Mouse (Mus musculus): ENCODE results near the gene Tmem161a. TPM values are rescaled to one million over a fixed set of nuclear protein-coding genes. Genes with fewer than 3 reads are reported as not detected.

Gene Tmem161a
- polyA plus RNA-seq, 2 experiments = 15.6 to 38.0 TPM

DNA sequence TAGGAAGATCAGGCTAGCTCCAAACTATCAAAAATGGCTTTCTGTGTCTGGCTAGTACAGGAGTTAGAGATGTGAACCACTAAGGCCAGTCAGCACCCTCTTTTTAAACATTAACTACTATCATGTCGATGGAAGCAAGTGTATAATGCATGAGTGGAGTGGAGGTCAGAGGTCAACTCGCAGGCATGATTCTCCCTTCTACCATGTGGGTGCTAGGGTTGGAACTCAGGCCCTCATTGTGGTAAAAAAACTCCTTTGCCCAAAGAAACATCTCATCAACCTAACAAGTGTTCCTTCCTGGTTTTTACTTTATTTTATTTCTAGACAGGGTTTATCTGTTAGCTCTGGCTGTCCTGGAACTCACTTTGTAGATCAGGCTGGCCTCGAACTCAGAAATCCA is 1.4 kb upstream of the Tmem161a start:
- ATAC-seq (ENCODE audit: insufficient read depth) (no peak), DNase-seq (ENCODE audit: low read depth in 3 of 3, low spot score in 3 of 3) (no peak)
- H3K4me3 ChIP-seq (ENCODE audit: insufficient read depth in 1 of 2, low read depth in 2 of 2, low read length in 2 of 2) = no peak overlapping the region
- H3K36me3 ChIP-seq (replicated peaks; ENCODE audit: control insufficient read depth, insufficient read depth, low read depth) = no peaks in the 10 kb centered on the region
- H3K27ac ChIP-seq = no peak overlapping the region
- 57% methylated on average over 3 of the region's 3 CpGs for WGBS (ENCODE audit: insufficient replicate concordance)
- H3K4me2 ChIP-seq (ENCODE audit: low read depth) = no peak overlapping the region
- no peaks in the 10 kb centered on the region for H3K27me3 ChIP-seq (ENCODE audit: control insufficient read depth, insufficient read depth, low read length)
- no peaks in the 10 kb centered on the region for H3K9me3 ChIP-seq (ENCODE audit: control insufficient read depth, low read length)
- no peak overlapping the region for H3K9ac ChIP-seq (replicated peaks)
- peaks cover 21 to 37% of the 10 kb centered on the region in 2 experiments for H3K4me1 ChIP-seq (replicated peaks; ENCODE audit: control insufficient read depth in 2 of 2, insufficient read depth in 2 of 2, low read length in 1 of 2)
- no peak for TF ChIP-seq CTCF (IDR thresholded peaks at IDR 0.05; ENCODE audit: low read depth)
- no peak for TF ChIP-seq EP300 (IDR thresholded peaks at IDR 0.05; ENCODE audit: low read depth)

DNA sequence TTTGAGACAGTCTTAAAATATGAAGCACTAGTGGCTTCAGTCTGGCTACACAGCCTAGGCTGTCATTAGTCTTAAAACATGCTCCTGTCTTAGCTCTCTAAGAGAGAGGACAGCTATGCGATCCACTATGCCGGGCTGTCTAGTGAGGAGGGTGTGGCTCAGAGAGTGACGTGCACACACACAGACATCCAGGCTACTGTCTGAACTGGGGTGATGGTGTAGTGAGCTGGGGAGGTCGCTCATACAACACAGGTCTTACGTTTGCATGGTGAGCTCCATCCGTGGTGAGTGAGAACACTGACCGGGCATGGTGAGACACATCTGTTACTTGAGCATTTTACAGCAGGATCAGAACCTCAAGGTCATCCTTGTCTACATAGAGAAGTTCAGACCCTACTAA is 916 bp upstream of the Tmem161a start:
- TF ChIP-seq CTCF (IDR thresholded peaks at IDR 0.05; ENCODE audit: low read depth) (no peak), EP300 (IDR thresholded peaks at IDR 0.05; ENCODE audit: low read depth) (no peak)
- Histone ChIP-seq H3K9me3 (ENCODE audit: control insufficient read depth, low read length) (no peaks in the 10 kb centered on the region), H3K4me3 (ENCODE audit: insufficient read depth in 1 of 2, low read depth in 2 of 2, low read length in 2 of 2) (no peak overlapping the region), H3K27ac (peak overlapping the region; percentile 47), H3K27me3 (ENCODE audit: control insufficient read depth, insufficient read depth, low read length) (no peaks in the 10 kb centered on the region), H3K36me3 (replicated peaks; ENCODE audit: control insufficient read depth, insufficient read depth, low read depth) (no peaks in the 10 kb centered on the region), H3K9ac (replicated peaks) (no peak overlapping the region), H3K4me1 (replicated peaks; ENCODE audit: control insufficient read depth in 2 of 2, insufficient read depth in 2 of 2, low read length in 1 of 2) (peaks cover 21 to 37% of the 10 kb centered on the region in 2 experiments), H3K4me2 (ENCODE audit: low read depth) (peak overlapping the region; percentile 76)
- ATAC-seq (ENCODE audit: insufficient read depth) = no peak
- no peak for DNase-seq (ENCODE audit: low read depth in 3 of 3, low spot score in 3 of 3)
- 53% methylated on average over 7 of the region's 7 CpGs for WGBS (ENCODE audit: insufficient replicate concordance)

DNA sequence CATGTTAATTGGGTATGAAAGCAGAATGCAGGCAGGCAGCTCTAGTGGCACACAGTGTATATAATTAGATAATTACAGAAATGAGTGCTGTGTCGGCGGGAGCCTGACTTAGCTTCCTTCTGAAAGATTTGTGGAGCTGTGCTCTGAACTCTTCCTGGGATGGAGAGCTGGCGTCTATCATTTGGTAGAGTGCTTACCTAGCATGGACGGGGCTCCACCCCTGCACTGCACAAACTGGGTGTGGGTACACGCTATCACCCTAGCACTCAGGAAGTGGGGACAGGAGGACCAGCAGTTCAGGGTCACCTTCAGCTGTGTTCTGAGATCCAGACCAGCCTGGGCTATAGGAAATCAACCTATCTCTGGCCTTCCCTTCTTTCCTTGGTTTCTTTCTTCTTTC is 1.2 kb downstream of the Tmem161a start:
- H3K4me2 ChIP-seq (ENCODE audit: low read depth) = peak overlapping the region; percentile 76
- peak overlapping the region in 1 of 2 experiments; percentile 67; a peak in 2 of 4 replicates for H3K4me3 ChIP-seq (ENCODE audit: insufficient read depth in 1 of 2, low read depth in 2 of 2, low read length in 2 of 2)
- no peaks in the 10 kb centered on the region for H3K9me3 ChIP-seq (ENCODE audit: control insufficient read depth, low read length)
- peaks cover 21 to 37% of the 10 kb centered on the region in 2 experiments for H3K4me1 ChIP-seq (replicated peaks; ENCODE audit: control insufficient read depth in 2 of 2, insufficient read depth in 2 of 2, low read length in 1 of 2)
- H3K27me3 ChIP-seq (ENCODE audit: control insufficient read depth, insufficient read depth, low read length) = no peaks in the 10 kb centered on the region
- no peak for TF ChIP-seq CTCF (IDR thresholded peaks at IDR 0.05; ENCODE audit: low read depth)
- TF ChIP-seq EP300 (IDR thresholded peaks at IDR 0.05; ENCODE audit: low read depth) = no peak
- peak overlapping the region; percentile 79 for H3K9ac ChIP-seq (replicated peaks)
- DNase-seq (ENCODE audit: low read depth in 3 of 3, low spot score in 3 of 3) (peak in 1 of 3 experiments; percentile 48), ATAC-seq (ENCODE audit: insufficient read depth) (peak; percentile 34; the same call in 1 of the 2 replicates)
- H3K36me3 ChIP-seq (replicated peaks; ENCODE audit: control insufficient read depth, insufficient read depth, low read depth) = no peaks in the 10 kb centered on the region; the same call in none of the 2 replicates
- 34% methylated on average over 5 of the region's 5 CpGs for WGBS (ENCODE audit: insufficient replicate concordance)
- peak overlapping the region; percentile 8; the same call in 1 of the 2 replicates for H3K27ac ChIP-seq

DNA sequence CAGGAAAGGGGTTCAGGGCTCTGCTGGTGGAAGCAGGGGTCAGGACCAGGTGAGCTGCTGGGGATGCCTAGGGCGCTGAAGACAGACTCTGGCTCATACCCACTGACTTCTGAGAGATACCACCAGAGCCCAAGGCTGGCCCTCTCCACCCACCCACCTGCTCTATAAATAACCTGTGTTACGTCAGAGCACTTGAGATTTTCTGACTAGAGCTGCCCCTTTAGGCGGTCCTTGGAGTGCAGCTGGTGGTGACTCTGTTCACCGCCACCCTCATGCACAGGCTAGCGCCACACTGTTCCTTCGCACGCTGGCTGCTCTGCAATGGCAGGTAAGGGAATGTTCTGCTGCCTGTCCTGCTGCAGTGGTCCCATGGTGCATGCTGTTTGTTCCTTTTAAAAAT is 1.9 kb downstream of the Tmem161a start:
- Histone ChIP-seq H3K4me3 (ENCODE audit: insufficient read depth in 1 of 2, low read depth in 2 of 2, low read length in 2 of 2) (no peak overlapping the region), H3K4me1 (replicated peaks; ENCODE audit: control insufficient read depth in 2 of 2, insufficient read depth in 2 of 2, low read length in 1 of 2) (peaks cover 21 to 37% of the 10 kb centered on the region in 2 experiments), H3K4me2 (ENCODE audit: low read depth) (peak overlapping the region; percentile 8; the same call in 1 of the 2 replicates), H3K27me3 (ENCODE audit: control insufficient read depth, insufficient read depth, low read length) (no peaks in the 10 kb centered on the region), H3K27ac (no peak overlapping the region), H3K9me3 (ENCODE audit: control insufficient read depth, low read length) (no peaks in the 10 kb centered on the region), H3K36me3 (replicated peaks; ENCODE audit: control insufficient read depth, insufficient read depth, low read depth) (no peaks in the 10 kb centered on the region; the same call in none of the 2 replicates), H3K9ac (replicated peaks) (no peak overlapping the region)
- WGBS (ENCODE audit: insufficient replicate concordance) = 69% methylated on average over 7 of the region's 7 CpGs
- no peak for TF ChIP-seq CTCF (IDR thresholded peaks at IDR 0.05; ENCODE audit: low read depth)
- TF ChIP-seq EP300 (IDR thresholded peaks at IDR 0.05; ENCODE audit: low read depth) = no peak
- ATAC-seq (ENCODE audit: insufficient read depth) (no peak), DNase-seq (ENCODE audit: low read depth in 3 of 3, low spot score in 3 of 3) (no peak)

DNA sequence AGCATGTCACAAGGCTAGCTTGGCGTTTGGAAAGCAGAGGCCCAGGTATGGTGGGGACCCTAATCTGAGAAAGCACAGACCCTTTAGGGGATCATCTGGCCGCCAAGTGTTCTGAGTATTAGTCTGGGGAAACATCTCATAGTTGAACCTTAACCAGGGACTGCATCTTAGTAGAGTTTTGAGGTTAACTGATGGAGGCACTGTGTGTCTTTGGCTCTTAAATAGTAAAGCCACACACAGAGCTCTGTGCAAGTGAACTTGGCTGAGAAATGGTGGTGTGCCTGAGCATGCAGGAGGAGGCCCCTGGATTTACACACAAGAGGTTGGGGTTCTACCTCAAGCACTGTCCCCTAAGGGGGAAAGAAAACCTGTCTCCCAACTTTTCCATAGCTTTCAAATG is 6.1 kb downstream of the Tmem161a start:
- H3K4me1 ChIP-seq (replicated peaks; ENCODE audit: control insufficient read depth in 2 of 2, insufficient read depth in 2 of 2, low read length in 1 of 2) = peaks cover 18 to 25% of the 10 kb centered on the region in 2 experiments
- H3K27me3 ChIP-seq (ENCODE audit: control insufficient read depth, insufficient read depth, low read length) = no peaks in the 10 kb centered on the region
- ATAC-seq (ENCODE audit: insufficient read depth) (no peak), DNase-seq (ENCODE audit: low read depth in 3 of 3, low spot score in 3 of 3) (no peak)
- no peak overlapping the region for H3K4me2 ChIP-seq (ENCODE audit: low read depth)
- WGBS (ENCODE audit: insufficient replicate concordance) = 69% methylated on average over 2 of the region's 2 CpGs
- H3K9me3 ChIP-seq (ENCODE audit: control insufficient read depth, low read length) = no peaks in the 10 kb centered on the region
- peaks cover 4% of the 10 kb centered on the region for H3K36me3 ChIP-seq (replicated peaks; ENCODE audit: control insufficient read depth, insufficient read depth, low read depth)
- no peak for TF ChIP-seq EP300 (IDR thresholded peaks at IDR 0.05; ENCODE audit: low read depth)
- TF ChIP-seq CTCF (IDR thresholded peaks at IDR 0.05; ENCODE audit: low read depth) = no peak
- no peak overlapping the region for H3K4me3 ChIP-seq (ENCODE audit: insufficient read depth in 1 of 2, low read depth in 2 of 2, low read length in 2 of 2)
- no peak overlapping the region for H3K27ac ChIP-seq
- no peak overlapping the region for H3K9ac ChIP-seq (replicated peaks)
